10 mouse cellular contexts compared by ENCODE assay signal in the genomic region with DNA sequence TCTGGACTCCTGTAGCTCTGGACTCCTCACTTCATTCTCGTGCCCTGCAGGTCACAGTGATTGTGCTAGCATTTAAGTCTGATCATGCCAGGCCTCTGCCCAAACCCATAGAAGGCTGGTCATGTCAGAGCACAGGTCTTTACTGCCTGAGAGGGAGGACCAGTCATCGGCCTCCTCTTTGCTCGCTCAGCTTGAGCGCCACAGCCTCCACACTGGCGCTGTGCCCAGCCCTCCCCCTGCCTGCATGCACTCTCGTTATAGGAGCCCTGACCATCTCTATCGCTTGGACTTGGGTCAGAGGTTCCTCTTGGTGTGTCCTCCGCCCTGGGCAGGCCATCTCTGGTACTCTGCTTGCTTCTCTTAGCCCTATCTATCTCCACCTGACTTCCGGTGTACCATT.
DNase-seq lines count a peak whose midpoint lies in the region; ATAC-seq lines count a peak whose summit lies in the region.
"Had no signal": no experiment of that assay in that cellular context is flagged by ENCODE, and none has a peak within 500 bp of the region (broad histone marks: within the 10 kb centered on the region; RNA-seq: fewer than 3 reads in every experiment).

No protein-coding gene starts in this region.

- H3K27ac ChIP-seq in heart, embryonic 15.5 days, result no peak overlapping the region
- H3K27ac ChIP-seq in forebrain, embryonic 13.5 days, result no peak overlapping the region
- H3K27ac ChIP-seq: left cerebral cortex, adult 2 months had no signal

- peaks cover 5% of the 10 kb centered on the region; the same call in 1 of the 2 replicates for H3K4me1 ChIP-seq in heart, embryonic 15.5 days (replicated peaks)
- peaks cover 12% of the 10 kb centered on the region; the same call in 1 of the 2 replicates for H3K4me1 ChIP-seq in forebrain, embryonic 13.5 days

- H3K27me3 ChIP-seq in heart, embryonic 15.5 days, result peaks cover 21% of the 10 kb centered on the region; the same call in 1 of the 2 replicates
- H3K27me3 ChIP-seq in forebrain, embryonic 13.5 days, result no peaks in the 10 kb centered on the region

- H3K9ac ChIP-seq in heart, embryonic 15.5 days, result no peak overlapping the region
- no peak overlapping the region for H3K9ac ChIP-seq in forebrain, embryonic 13.5 days

- intact Hi-C loops in heart, postnatal 25 days (cut with DNase I), result no loop called here

- 36% methylated on average over 9 of the region's 9 CpGs for WGBS in heart, embryonic 15.5 days
- 58% methylated on average over 9 of the region's 9 CpGs for WGBS in forebrain, embryonic 13.5 days

- H3K9me3 ChIP-seq in heart, embryonic 15.5 days (replicated peaks), result no peaks in the 10 kb centered on the region
- H3K9me3 ChIP-seq in forebrain, embryonic 13.5 days (replicated peaks), result no peaks in the 10 kb centered on the region

- H3K36me3 ChIP-seq in heart, embryonic 15.5 days, result no peaks in the 10 kb centered on the region
- no peaks in the 10 kb centered on the region for H3K36me3 ChIP-seq in forebrain, embryonic 13.5 days (ENCODE audit: poor library complexity, severe bottlenecking)

- H3K4me3 ChIP-seq in heart, embryonic 15.5 days, result no peak overlapping the region
- no peak overlapping the region for H3K4me3 ChIP-seq in forebrain, embryonic 13.5 days
- H3K4me3 ChIP-seq: erythroblast, embryonic 14.5 days; left cerebral cortex, adult 2 months had no signal

- no peak for ATAC-seq in heart, embryonic 15.5 days (replicated peaks; ENCODE audit: insufficient number of reproducible peaks, insufficient read depth, low FRiP score, low read depth)
- ATAC-seq in forebrain, embryonic 13.5 days, result no peak

- H3K4me2 ChIP-seq in heart, embryonic 15.5 days, result 0 out of 2 replicates have a peak overlapping the region, but pooled peaks have one; percentile 23
- H3K4me2 ChIP-seq in forebrain, embryonic 13.5 days, result no peak overlapping the region

- no peak for DNase-seq in heart, postnatal 25 days (ENCODE audit: low spot score)
- DNase-seq in MN1 (ENCODE audit: low spot score), result peak; percentile 34
- DNase-seq in adrenal gland, postnatal 36 days, result peak; percentile 22 to 49
- DNase-seq in kidney, postnatal 36 days, result peak; percentile 34 to 61
- DNase-seq in spleen, adult 12 weeks (ENCODE audit: low spot score), result no peak
- no peak for DNase-seq in left cerebral cortex, adult 8-10 months (ENCODE audit: low spot score in 2 of 2)

Comparison
In these comparisons a context has a peak if more than half of its experiments do, and no peak if none do; other contexts are left out.
1. DNase-seq: peak in MN1 (single experiment), adrenal gland, postnatal 36 days (2 of 2) and kidney, postnatal 36 days (2 of 2); none in heart, postnatal 25 days (single experiment), spleen, adult 12 weeks (single experiment) and left cerebral cortex, adult 8-10 months (0 of 2).